Mouse (Mus musculus): ENCODE measurements around the gene Dpm3.

- TF ChIP-seq POLR2A (IDR thresholded peaks at IDR 0.05; ENCODE audit: low read depth, low read length) (no peak), NRF1 (IDR thresholded peaks at IDR 0.05; ENCODE audit: low read depth, low read length) (no peak), EP300 (IDR thresholded peaks at IDR 0.05; ENCODE audit: low read length) (no peak), BHLHE40 (IDR thresholded peaks at IDR 0.05; ENCODE audit: low read depth, low read length) (no peak), MAX (IDR thresholded peaks at IDR 0.05; ENCODE audit: low read length) (no peak), CTCF (conservative IDR thresholded peaks at IDR 0.05 in 1 of 2, IDR thresholded peaks at IDR 0.05 in 1 of 2; ENCODE audit: low read depth in 2 of 2, low read length in 2 of 2) (no peak), CHD2 (IDR thresholded peaks at IDR 0.05; ENCODE audit: low read length) (no peak), ETS1 (conservative IDR thresholded peaks at IDR 0.05; ENCODE audit: low read depth, low read length) (no peak), USF1 (IDR thresholded peaks at IDR 0.05; ENCODE audit: low read depth, low read length) (no peak), NELFE (IDR thresholded peaks at IDR 0.05; ENCODE audit: low read depth, low read length) (no peak), JUND (conservative IDR thresholded peaks at IDR 0.05; ENCODE audit: low read depth, low read length) (no peak), ZMIZ1 (IDR thresholded peaks at IDR 0.05; ENCODE audit: low read depth, low read length) (no peak)
Measured at GRCm38 (mm10) chr3:89305105-89305504, 45.9 kb downstream of the Dpm3 start.

Data from CH12.LX (cell line).